Mouse (Mus musculus) olfactory bulb, adult 2 months (tissue): ENCODE measurements around the gene Ckap4. TPM values are rescaled to one million over a fixed set of nuclear protein-coding genes. Genes with fewer than 3 reads are reported as not detected.
"Not testable (repeated sequence)": the region's sequence is repeated elsewhere in the genome, so short reads cannot be mapped to it uniquely, and the experiment has no call there.

Experiments
- H3K27ac ChIP-seq: fragments of 200-500 bp; 2 replicates; pipeline ENCODE4 v1.5.1; 2012; ENCODE audit warnings: low read depth, low read length; ENCODE audit not compliant: insufficient read depth
- H3K4me1 ChIP-seq: fragments of 200-500 bp; 2 replicates; pipeline ENCODE4 v1.6.1; 2012; ENCODE audit warnings: low read length; ENCODE audit not compliant: control insufficient read depth, insufficient read depth
- H3K4me3 ChIP-seq: fragments of 200-500 bp; 2 replicates; pipeline ENCODE4 v1.5.1; 2012; ENCODE audit warnings: mild to moderate bottlenecking, low read depth, low read length, moderate library complexity; ENCODE audit not compliant: insufficient read depth
- CTCF ChIP-seq: fragments of 200-500 bp; IDR thresholded peaks from 2 replicates; pipeline ENCODE4 v1.5.1; 2012; ENCODE audit warnings: low read depth, mild to moderate bottlenecking, low read length, moderate library complexity; ENCODE audit not compliant: insufficient read depth
- POLR2A ChIP-seq: fragments of 200-500 bp; IDR thresholded peaks from 2 replicates; pipeline ENCODE4 v1.6.1; 2012; ENCODE audit warnings: mild to moderate bottlenecking, low read depth, low read length, moderate library complexity; ENCODE audit not compliant: insufficient read depth
- WGBS: fragments of 180-500 bp; shearing (Covaris S2); methylation state at CpG from one replicate; pipeline ENCODE4 v1.1.7; 2018; 5-methylcytosine and 5-hydroxymethylcytosine counted together
- polyA plus RNA-seq: library from polyadenylated mRNA; stranded (reverse); fragments of >200 nt; gene quantifications from 2 replicates; pipeline ENCODE4 v1.2.4, GENCODE M21; 2012; ENCODE audit warnings: low replicate concordance; ENCODE audit not compliant: missing spikeins, insufficient read depth, insufficient read length

Gene Ckap4
- polyA plus RNA-seq, 1 experiment: not detected

- Histone ChIP-seq H3K4me3 (no peak overlapping the region), H3K27ac (no peak overlapping the region), H3K4me1 (peaks cover 4% of the 10 kb centered on the region; the same call in 1 of the 2 replicates)
- 61% methylated on average over 11 of the region's 11 CpGs for WGBS
- TF ChIP-seq CTCF (no peak), POLR2A (no peak)
These were observed 17.4 kb downstream of the Ckap4 start for GRCm38 (mm10) chr10:84516414-84516927.

GRCm38 (mm10) chr10:84515980-84516379 lies 17.9 kb downstream of the Ckap4 start:
- not testable (repeated sequence) for H3K4me3 ChIP-seq, H3K27ac ChIP-seq, H3K4me1 ChIP-seq
- 8% methylated on average over 1 of the region's 1 CpGs for WGBS

- Histone ChIP-seq H3K4me3 (no peak overlapping the region), H3K4me1 (peaks cover 4% of the 10 kb centered on the region; the same call in 1 of the 2 replicates), H3K27ac (no peak overlapping the region)
- WGBS: 28% methylated on average over 3 of the region's 3 CpGs
- TF ChIP-seq POLR2A (no peak), CTCF (no peak)
These were observed 18.3 kb downstream of the Ckap4 start for GRCm38 (mm10) chr10:84515512-84515950.

GRCm38 (mm10) chr10:84514038-84514578 lies 19.8 kb downstream of the Ckap4 start:
- 44% methylated on average over 5 of the region's 5 CpGs for WGBS
- TF ChIP-seq CTCF (peak; percentile 21; the same call in 1 of the 2 replicates), POLR2A (no peak)
- Histone ChIP-seq H3K27ac (no peak overlapping the region), H3K4me3 (no peak overlapping the region), H3K4me1 (peaks cover 4% of the 10 kb centered on the region; the same call in 1 of the 2 replicates)

- no peak overlapping the region for H3K4me3 ChIP-seq
- no peak overlapping the region for H3K27ac ChIP-seq
- TF ChIP-seq POLR2A (no peak), CTCF (no peak)
- peaks cover 4% of the 10 kb centered on the region; the same call in 1 of the 2 replicates for H3K4me1 ChIP-seq
These were observed 21.1 kb downstream of the Ckap4 start for GRCm38 (mm10) chr10:84512766-84513165.

- 97% methylated on average over 1 of the region's 1 CpGs for WGBS
- Histone ChIP-seq H3K4me1 (no peaks in the 10 kb centered on the region), H3K27ac (no peak overlapping the region), H3K4me3 (no peak overlapping the region)
- TF ChIP-seq POLR2A (no peak), CTCF (no peak)
These were observed 25.3 kb downstream of the Ckap4 start for GRCm38 (mm10) chr10:84508603-84509002.

GRCm38 (mm10) chr10:84498867-84499266 lies 35.0 kb downstream of the Ckap4 start:
- WGBS: 88% methylated on average over 2 of the region's 2 CpGs
- TF ChIP-seq CTCF (no peak), POLR2A (no peak)
- Histone ChIP-seq H3K4me1 (peaks cover 7% of the 10 kb centered on the region), H3K4me3 (no peak overlapping the region), H3K27ac (no peak overlapping the region)

- peaks cover 2% of the 10 kb centered on the region; the same call in 1 of the 2 replicates for H3K4me1 ChIP-seq
- WGBS: 47% methylated on average over 2 of the region's 2 CpGs
- TF ChIP-seq POLR2A (no peak), CTCF (no peak)
- H3K27ac ChIP-seq: no peak overlapping the region
- no peak overlapping the region for H3K4me3 ChIP-seq
These were observed 37.1 kb downstream of the Ckap4 start for GRCm38 (mm10) chr10:84496805-84497204.

GRCm38 (mm10) chr10:84494432-84494831 lies 39.4 kb downstream of the Ckap4 start:
- no peak overlapping the region for H3K4me3 ChIP-seq
- no peak for TF ChIP-seq CTCF
- TF ChIP-seq POLR2A: no peak
- no peak overlapping the region for H3K27ac ChIP-seq
- H3K4me1 ChIP-seq: peaks cover 2% of the 10 kb centered on the region; the same call in 1 of the 2 replicates
- WGBS: 93% methylated on average over 7 of the region's 7 CpGs

- no peak overlapping the region for H3K27ac ChIP-seq
- WGBS: 96% methylated on average over 5 of the region's 5 CpGs
- no peak overlapping the region for H3K4me3 ChIP-seq
- no peaks in the 10 kb centered on the region for H3K4me1 ChIP-seq
- TF ChIP-seq CTCF (no peak), POLR2A (no peak)
These were observed 43.7 kb downstream of the Ckap4 start for GRCm38 (mm10) chr10:84490115-84490514.
